Mouse (Mus musculus): Measurements from ENCODE around the gene Otos. TPM values are rescaled to one million over a fixed set of nuclear protein-coding genes. Genes with fewer than 3 reads are reported as not detected.

The Otos gene
- polyA plus RNA-seq (2012; rRNA removed) = 0.11 and 0.14 TPM in 2 replicates

DNA sequence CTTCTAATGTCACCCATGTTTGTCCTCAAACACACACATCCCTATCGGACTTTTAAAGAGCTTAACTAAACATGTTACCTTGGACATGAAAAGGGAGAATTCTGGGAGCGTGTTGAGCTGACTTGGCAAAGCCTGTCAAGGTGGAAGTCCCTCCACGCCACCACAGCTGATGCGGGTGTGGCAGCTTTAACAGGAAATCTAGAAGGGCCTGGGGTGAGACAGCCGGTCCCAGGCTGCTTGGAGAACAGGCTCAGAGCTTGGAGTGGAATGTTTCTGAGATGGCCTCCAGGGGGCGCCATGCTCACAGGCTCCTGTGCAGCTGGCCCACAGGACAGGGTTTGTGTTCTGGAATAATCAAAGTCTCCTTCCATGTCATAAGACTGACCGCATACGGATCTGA, at the start of gene Otos:
Otos (minus strand) TSS at position 169 of the 400 bp plus-strand sequence.
- peak; percentile 86 for DNase-seq (ENCODE audit: low read depth)
- TF ChIP-seq POLR2A (IDR thresholded peaks at IDR 0.05; ENCODE audit: borderline replicate concordance, extremely low read depth, insufficient read depth, insufficient read length, poor library complexity, severe bottlenecking) = no peak
- peak; percentile 89 for TF ChIP-seq CTCF (IDR thresholded peaks at IDR 0.05; ENCODE audit: borderline replicate concordance, extremely low read depth, insufficient read depth, insufficient read length)

DNA sequence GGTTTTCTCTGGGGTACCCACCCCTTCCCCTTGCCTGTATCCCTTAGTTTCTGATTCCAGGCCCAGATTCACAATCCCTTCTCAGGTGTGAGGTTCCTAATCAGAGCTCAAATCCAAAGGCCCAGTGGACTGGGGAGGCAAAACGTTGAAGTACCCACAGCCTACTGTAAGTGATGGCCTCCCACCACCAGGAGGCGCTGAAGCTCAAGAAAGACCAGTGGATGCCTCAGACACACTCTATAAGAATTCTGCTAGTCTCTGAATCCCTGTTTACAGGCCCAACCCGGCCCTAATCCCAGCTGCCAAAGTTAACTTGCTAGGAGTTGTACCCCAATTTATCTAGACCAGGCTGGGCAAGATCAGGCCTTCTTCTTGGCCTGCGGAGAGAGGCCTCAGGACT, 48.2 kb upstream of the Otos start:
- DNase-seq (ENCODE audit: low read depth) = peak; percentile 90
- TF ChIP-seq POLR2A (IDR thresholded peaks at IDR 0.05; ENCODE audit: borderline replicate concordance, extremely low read depth, insufficient read depth, insufficient read length, poor library complexity, severe bottlenecking) (no peak), CTCF (IDR thresholded peaks at IDR 0.05; ENCODE audit: borderline replicate concordance, extremely low read depth, insufficient read depth, insufficient read length) (peak; percentile 84)

DNA sequence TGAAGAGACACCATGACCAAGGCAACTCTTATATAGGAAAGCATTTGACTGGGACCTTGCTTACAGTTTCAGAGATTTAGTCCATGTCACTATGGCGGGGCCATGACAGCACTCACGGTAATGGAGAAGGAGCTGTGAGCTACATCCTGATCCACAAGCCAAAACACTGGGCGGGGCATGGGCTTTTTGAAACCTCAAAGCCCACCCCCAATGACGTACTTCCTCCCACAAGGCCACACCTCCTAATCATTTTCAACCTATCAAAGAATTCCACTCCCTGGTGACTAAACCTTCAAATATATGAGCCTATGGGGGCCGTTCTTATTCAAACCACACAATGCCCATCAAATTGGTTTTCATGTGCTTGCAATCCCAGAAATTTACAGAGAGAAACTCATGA, 47.1 kb upstream of the Otos start:
- TF ChIP-seq CTCF (IDR thresholded peaks at IDR 0.05; ENCODE audit: borderline replicate concordance, extremely low read depth, insufficient read depth, insufficient read length) (no peak), POLR2A (IDR thresholded peaks at IDR 0.05; ENCODE audit: borderline replicate concordance, extremely low read depth, insufficient read depth, insufficient read length, poor library complexity, severe bottlenecking) (no peak)
- DNase-seq (ENCODE audit: low read depth) = no peak

DNA sequence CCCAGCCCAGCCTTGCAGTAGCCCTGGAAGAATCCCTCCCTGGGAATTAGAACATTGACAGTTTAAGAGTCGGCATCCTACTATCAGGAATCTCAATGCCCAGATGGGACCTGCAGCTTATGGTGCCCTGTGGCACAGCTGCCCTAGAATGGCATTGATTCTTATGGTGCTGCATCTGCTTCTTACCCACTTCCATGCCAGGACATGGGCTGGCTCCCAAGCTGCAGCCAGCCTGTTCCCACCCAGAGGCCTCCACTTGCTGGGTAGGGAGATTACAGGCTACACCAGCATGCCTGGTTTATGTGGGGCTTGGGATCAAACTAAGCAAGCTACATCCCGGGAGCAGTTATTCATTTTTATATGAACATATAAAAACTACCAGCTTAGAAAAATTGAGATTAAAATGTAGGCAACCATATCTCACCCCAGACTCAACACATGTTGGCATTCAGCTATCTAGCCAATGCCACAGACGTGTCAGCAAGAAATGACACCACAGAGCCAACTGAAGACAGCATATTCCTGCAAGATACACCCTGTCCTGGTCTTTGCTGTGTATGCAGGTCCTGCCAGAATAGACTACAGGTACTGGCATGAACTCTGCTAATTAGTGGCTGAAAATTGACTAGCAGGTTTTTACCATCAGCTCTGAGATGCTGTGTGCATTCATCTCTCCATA, 42.7 kb upstream of the Otos start:
- no peak for DNase-seq (ENCODE audit: low read depth)
- TF ChIP-seq CTCF (IDR thresholded peaks at IDR 0.05; ENCODE audit: borderline replicate concordance, extremely low read depth, insufficient read depth, insufficient read length) (no peak), POLR2A (IDR thresholded peaks at IDR 0.05; ENCODE audit: borderline replicate concordance, extremely low read depth, insufficient read depth, insufficient read length, poor library complexity, severe bottlenecking) (no peak)

DNA sequence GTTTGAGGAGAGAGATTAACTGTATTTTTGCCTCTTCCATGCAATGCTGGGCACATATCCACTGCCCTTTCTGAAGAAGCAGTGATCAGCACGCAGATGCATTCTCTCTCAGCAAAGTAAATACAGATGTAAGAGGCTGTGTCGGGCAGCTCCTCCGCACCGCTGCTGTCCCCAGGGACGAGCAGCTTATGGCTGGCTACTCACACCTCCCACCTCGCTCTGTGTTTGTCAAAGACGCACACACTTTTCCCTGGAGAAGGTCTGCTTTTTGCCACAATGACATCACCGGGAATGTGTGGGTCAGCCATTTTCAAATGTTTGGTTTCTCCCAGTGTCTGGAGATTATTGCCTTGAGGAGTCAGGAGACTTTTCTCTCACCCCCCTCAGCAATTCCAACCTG, 38.4 kb upstream of the Otos start:
- TF ChIP-seq POLR2A (IDR thresholded peaks at IDR 0.05; ENCODE audit: borderline replicate concordance, extremely low read depth, insufficient read depth, insufficient read length, poor library complexity, severe bottlenecking) (no peak), CTCF (IDR thresholded peaks at IDR 0.05; ENCODE audit: borderline replicate concordance, extremely low read depth, insufficient read depth, insufficient read length) (no peak)
- no peak for DNase-seq (ENCODE audit: low read depth)

DNA sequence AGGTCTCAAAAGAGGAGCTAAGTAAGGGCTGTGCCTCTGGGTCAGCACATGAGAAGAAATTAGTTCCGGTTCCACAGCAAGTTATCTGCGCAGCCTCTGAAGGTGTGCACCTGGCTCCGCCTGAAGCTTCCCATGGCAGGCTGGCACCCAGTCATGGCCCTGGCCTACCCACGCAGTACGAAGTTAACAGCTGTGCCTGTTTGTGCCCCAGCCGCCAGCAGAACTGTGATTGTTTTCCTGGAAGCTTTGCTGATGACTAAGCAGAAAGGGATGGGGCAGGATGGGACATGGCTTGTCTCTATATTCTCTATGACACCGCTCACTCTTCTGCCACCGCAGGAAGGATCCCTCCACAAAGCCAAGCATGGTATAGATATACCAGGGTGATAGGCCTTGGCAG, 34.5 kb upstream of the Otos start:
- TF ChIP-seq POLR2A (IDR thresholded peaks at IDR 0.05; ENCODE audit: borderline replicate concordance, extremely low read depth, insufficient read depth, insufficient read length, poor library complexity, severe bottlenecking) = no peak
- no peak for TF ChIP-seq CTCF (IDR thresholded peaks at IDR 0.05; ENCODE audit: borderline replicate concordance, extremely low read depth, insufficient read depth, insufficient read length)
- DNase-seq (ENCODE audit: low read depth) = no peak

DNA sequence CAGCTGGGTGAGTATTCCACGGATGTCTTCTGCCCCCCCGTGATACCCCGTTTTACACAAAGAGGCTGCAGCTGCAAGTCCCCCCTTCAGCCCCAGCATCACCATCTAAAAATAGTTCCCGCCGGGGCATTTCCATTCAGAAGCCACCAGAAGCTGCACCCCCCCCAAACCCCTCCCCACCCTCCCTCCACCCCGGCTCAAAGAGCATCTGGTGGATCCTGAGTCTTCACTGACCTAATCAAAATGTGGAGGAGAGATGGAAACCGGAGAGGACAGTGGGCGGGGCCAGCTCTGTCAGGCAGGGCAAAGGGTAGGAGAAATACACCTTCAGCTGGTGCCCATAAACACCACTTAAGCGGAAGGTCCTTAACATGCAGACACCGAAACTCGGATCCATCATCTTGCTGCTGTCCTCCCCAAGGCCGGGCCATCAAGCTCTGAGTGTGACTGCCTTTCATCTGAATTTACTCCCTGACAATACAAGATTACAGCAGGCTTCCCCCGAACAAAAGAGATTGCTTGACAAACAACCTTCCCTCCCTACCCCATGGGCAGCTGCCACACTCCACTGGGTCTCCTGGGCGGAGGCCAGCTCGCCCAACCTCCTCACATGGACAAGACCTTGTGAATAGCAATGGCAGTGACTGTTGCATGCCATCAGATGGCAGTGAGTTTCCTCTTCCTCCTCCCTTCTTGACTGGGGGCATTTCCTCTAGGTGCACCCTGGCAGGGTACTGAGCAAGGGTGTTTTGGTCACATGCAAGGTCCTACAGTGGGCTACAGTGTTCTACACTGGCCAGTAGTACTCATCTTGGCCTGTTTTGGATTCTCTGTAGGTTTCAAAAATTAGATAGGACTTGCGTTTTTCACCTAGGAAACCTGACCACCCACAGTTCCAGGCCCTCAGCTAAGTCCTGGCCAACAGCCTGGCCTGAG, 32.3 kb upstream of the Otos start:
- TF ChIP-seq POLR2A (IDR thresholded peaks at IDR 0.05; ENCODE audit: borderline replicate concordance, extremely low read depth, insufficient read depth, insufficient read length, poor library complexity, severe bottlenecking) (no peak), CTCF (IDR thresholded peaks at IDR 0.05; ENCODE audit: borderline replicate concordance, extremely low read depth, insufficient read depth, insufficient read length) (no peak)
- DNase-seq (ENCODE audit: low read depth) = peak; percentile 82

DNA sequence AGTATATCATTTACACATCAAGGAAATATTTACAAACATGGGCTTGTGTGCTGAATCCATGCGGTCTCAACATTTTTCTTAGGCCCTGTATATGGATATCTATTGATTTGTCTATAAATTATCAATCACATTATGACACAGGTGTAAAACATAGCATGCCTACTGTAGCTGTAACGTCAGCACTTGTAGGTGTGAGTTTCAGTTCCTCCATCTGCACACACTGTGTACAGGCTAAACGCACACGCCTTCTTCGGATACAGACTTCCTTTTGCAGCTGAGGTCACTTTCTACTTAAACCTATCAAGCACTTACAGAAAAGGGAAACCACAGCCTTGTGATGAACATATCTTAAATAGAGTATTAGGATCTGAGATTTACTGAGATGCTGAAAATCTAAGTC, 30.1 kb upstream of the Otos start:
- no peak for DNase-seq (ENCODE audit: low read depth)
- TF ChIP-seq CTCF (IDR thresholded peaks at IDR 0.05; ENCODE audit: borderline replicate concordance, extremely low read depth, insufficient read depth, insufficient read length) (no peak), POLR2A (IDR thresholded peaks at IDR 0.05; ENCODE audit: borderline replicate concordance, extremely low read depth, insufficient read depth, insufficient read length, poor library complexity, severe bottlenecking) (no peak)

DNA sequence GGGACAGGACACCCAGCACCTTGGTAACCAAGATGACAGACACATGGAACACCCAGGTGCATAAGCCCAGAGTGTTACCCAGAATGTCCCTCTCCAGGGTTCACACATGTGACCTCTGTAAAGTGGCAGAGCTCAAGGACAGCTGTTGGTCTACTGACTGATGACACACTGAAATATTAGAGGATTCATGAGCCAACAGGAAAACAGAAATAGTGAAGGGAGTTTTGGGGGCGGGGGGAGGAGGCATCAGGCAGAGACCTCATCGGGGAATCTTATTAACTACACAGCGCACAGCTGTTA, 28.0 kb upstream of the Otos start:
- TF ChIP-seq CTCF (IDR thresholded peaks at IDR 0.05; ENCODE audit: borderline replicate concordance, extremely low read depth, insufficient read depth, insufficient read length) (no peak), POLR2A (IDR thresholded peaks at IDR 0.05; ENCODE audit: borderline replicate concordance, extremely low read depth, insufficient read depth, insufficient read length, poor library complexity, severe bottlenecking) (no peak)
- no peak for DNase-seq (ENCODE audit: low read depth)

DNA sequence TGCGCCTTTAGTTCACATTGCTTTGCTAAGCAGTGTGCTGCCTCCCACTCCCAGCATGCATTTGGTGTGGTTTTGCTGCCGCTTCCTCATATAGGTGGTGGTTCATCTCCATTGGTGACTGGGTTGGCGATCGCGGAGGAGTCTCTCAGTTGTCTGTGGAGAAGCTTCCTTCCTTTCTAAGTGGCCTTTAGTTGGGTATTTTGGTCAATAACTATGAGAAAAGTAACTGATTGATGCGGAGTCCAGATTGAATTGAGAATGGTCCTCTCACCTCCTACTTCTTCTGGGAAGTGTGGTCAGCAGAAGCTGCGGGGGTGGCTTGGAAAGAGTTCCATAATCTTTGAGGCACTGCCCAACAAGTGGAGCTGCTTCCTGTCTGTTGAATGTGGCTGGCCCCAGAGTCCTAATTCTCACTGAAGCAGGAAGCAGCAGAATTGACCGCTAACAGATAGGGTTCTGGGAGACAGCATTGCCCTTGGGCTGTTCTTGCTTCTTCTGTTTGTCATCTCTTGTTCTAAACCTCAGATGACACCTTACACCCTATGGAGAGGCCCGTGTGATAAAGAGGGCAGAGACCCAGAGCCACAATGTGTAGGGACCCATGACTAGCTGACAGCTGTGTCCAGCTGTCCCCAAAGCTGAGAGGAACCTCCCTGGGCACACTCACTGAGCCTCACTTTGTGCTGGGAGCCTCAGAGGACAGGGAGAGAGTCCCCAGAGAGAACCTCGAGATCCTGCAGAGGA, 27.5 kb upstream of the Otos start:
- TF ChIP-seq CTCF (IDR thresholded peaks at IDR 0.05; ENCODE audit: borderline replicate concordance, extremely low read depth, insufficient read depth, insufficient read length) = no peak
- no peak for TF ChIP-seq POLR2A (IDR thresholded peaks at IDR 0.05; ENCODE audit: borderline replicate concordance, extremely low read depth, insufficient read depth, insufficient read length, poor library complexity, severe bottlenecking)

DNA sequence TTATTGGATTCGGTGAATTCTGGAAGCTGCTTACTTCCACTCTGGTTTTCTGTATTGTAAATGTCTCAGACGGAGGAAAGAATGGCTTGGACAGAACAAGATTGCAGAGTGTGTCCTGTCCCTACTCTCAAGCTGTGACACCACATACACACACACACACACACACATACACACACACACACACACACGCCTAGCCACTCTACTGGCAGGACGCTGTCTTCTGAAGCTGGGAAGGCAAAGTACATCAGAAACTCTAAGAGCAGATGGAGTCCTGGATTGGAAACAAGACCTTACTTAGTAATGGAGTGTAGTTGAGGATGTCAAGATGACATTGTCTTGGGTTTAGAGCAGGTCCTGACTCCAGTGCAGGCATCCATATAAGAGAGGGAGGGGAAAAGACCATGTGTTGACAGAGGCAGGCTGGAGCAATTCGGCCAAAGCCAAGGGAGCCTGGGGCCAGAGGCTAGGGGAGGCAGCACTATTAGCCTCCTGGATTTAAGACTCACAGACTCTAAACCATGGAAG, 24.7 kb upstream of the Otos start:
- TF ChIP-seq POLR2A (IDR thresholded peaks at IDR 0.05; ENCODE audit: borderline replicate concordance, extremely low read depth, insufficient read depth, insufficient read length, poor library complexity, severe bottlenecking) (no peak), CTCF (IDR thresholded peaks at IDR 0.05; ENCODE audit: borderline replicate concordance, extremely low read depth, insufficient read depth, insufficient read length) (no peak)
- DNase-seq (ENCODE audit: low read depth) = no peak

More for the DNA sequence above, 27.5 kb upstream of the Otos start:
- no peak for DNase-seq (ENCODE audit: low read depth)
